Mouse (Mus musculus) lung, postnatal 0 days (tissue): ENCODE measurements around the gene Chchd6.

Experiments used
- CTCF ChIP-seq: IDR thresholded peaks from 2 replicates; pipeline ENCODE4 v1.5.1; 2016; ENCODE audit warnings: antibody characterized with exemption, mild to moderate bottlenecking
- EP300 ChIP-seq: IDR thresholded peaks from 2 replicates; pipeline ENCODE4 v1.6.1; 2016; ENCODE audit warnings: antibody characterized with exemption, mild to moderate bottlenecking, control low read depth

DNA sequence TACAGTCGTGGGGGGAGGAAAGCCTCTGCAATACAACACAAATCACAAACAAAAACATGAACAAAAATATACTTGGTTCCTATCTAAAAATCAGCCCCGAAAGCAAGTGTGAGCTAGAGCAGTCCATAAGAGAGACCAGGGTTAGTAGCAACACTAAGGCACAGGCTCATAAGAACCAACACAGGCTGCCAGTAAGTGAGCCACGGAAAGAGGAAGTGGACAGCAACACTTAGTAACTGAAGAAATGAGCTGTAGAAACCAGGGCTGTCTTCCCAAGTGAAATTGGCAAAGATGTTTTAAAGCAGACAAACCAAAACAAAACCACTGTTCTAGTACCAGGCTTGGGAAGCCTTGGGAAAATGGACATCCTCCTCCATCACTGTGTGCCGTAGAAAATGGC lies 197.5 kb downstream of the Chchd6 start:
- TF ChIP-seq CTCF: no peak
- no peak for TF ChIP-seq EP300
